Mouse (Mus musculus) lung, adult 2 months (tissue): ENCODE data around the gene Gm20388.

Source experiments
- CTCF ChIP-seq: fragments of 200-500 bp; IDR thresholded peaks from 2 replicates; pipeline ENCODE4 v1.5.1; 2011; ENCODE audit warnings: mild to moderate bottlenecking, low read length, control low read depth; ENCODE audit not compliant: insufficient read depth
- POLR2A ChIP-seq: fragments of 200-500 bp; IDR thresholded peaks from 2 replicates; pipeline ENCODE4 v1.6.1; 2011; ENCODE audit warnings: low read depth, mild to moderate bottlenecking, control low read depth, low read length, borderline replicate concordance; ENCODE audit errors: extremely low read depth

DNA sequence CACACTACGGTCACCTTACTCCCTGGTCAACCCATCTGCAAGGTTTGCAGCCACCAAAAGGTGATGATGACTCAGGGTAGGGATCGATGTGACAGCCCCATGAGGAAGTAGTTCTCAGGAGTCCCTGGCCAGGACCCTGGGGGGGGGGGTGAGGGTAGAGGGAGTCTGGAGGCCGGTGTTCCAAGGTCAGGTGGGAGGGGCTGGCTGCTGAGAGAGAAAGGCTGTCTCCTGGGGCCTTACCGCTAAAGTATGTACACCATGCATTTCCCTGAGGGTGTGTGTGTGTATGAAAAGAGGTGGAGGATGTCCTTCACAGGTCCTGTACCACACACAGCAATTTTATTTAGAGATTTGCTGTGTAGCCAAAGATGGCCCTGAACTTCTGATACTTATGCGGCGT is 2742.0 kb downstream of the Gm20388 start:
- TF ChIP-seq CTCF (no peak), POLR2A (no peak)
